Mouse (Mus musculus): Measurements from ENCODE around the gene Epb41l1. TPM values are rescaled to one million over a fixed set of nuclear protein-coding genes. Genes with fewer than 3 reads are reported as not detected.
A peak's percentile ranks its signal among the peaks of the same experiment; 100 is the strongest.
"Not testable (repeated sequence)": the region's sequence is repeated elsewhere in the genome, so short reads cannot be mapped to it uniquely, and the experiment has no call there.

Epb41l1 gene
- total and polyA plus RNA-seq, 2 experiments from 2014 or later = 12.7 to 261 TPM

- Histone ChIP-seq H3K4me1 (ENCODE audit: insufficient read depth, low read length) (peaks cover 12% of the 10 kb centered on the region), H3K27me3 (ENCODE audit: insufficient read depth, low read length) (no peaks in the 10 kb centered on the region), H3K9ac (replicated peaks; ENCODE audit: low read length, poor library complexity, severe bottlenecking) (no peak overlapping the region), H3K4me3 (ENCODE audit: low read depth, low read length) (no peak overlapping the region), H3K9me3 (ENCODE audit: low read length) (no peaks in the 10 kb centered on the region), H3K36me3 (ENCODE audit: insufficient read depth, low read length) (no peaks in the 10 kb centered on the region), H3K4me2 (ENCODE audit: low read depth, low read length, poor library complexity, severe bottlenecking) (no peak overlapping the region), H3K27ac (ENCODE audit: low read depth, low read length) (peak overlapping the region; percentile 68)
- DNase-seq (ENCODE audit: low spot score) (no peak), ATAC-seq (ENCODE audit: low FRiP score) (no peak)
- 93% methylated on average over 3 of the region's 3 CpGs for WGBS
- TF ChIP-seq CTCF (IDR thresholded peaks at IDR 0.05) = no peak
These were observed 18.7 kb upstream of the Epb41l1 start for GRCm38 (mm10) chr2:156402036-156402435.

DNA sequence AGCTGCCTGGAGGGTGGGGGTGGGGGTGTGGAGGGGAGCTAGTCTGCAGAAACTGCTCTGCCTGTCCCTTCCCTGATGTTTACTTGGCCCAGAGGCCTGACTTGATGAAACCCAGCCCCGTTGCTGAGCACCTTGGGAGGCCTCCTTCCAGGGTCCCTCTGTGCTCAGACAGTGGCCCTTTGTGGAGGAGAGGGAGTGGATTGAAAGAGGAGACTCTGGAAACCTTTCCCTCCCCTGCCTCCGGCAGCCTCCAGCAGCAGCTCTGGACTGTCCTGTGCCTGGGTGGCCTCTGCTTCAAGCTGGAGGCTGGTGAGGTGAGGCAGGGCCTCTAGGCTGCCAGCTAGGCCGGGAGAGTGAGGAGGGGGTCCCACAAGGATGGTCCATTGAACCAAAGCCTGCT, 13.7 kb upstream of the Epb41l1 start:
- no peak for ATAC-seq (ENCODE audit: low FRiP score)
- DNase-seq (ENCODE audit: low spot score) = no peak
- H3K4me3 ChIP-seq (ENCODE audit: low read depth, low read length) = no peak overlapping the region
- H3K9ac ChIP-seq (replicated peaks; ENCODE audit: low read length, poor library complexity, severe bottlenecking) = 0 out of 2 replicates have a peak overlapping the region, but pooled peaks have one; percentile 29
- 9% methylated on average over 3 of the region's 3 CpGs for WGBS
- peaks cover 6% of the 10 kb centered on the region; the same call in 1 of the 2 replicates for H3K4me1 ChIP-seq (ENCODE audit: insufficient read depth, low read length)
- H3K9me3 ChIP-seq (ENCODE audit: low read length) = no peaks in the 10 kb centered on the region
- H3K27me3 ChIP-seq (ENCODE audit: insufficient read depth, low read length) = no peaks in the 10 kb centered on the region
- no peak overlapping the region for H3K27ac ChIP-seq (ENCODE audit: low read depth, low read length)
- no peak overlapping the region for H3K4me2 ChIP-seq (ENCODE audit: low read depth, low read length, poor library complexity, severe bottlenecking)
- TF ChIP-seq CTCF (IDR thresholded peaks at IDR 0.05) = no peak
- H3K36me3 ChIP-seq (ENCODE audit: insufficient read depth, low read length) = no peaks in the 10 kb centered on the region

GRCm38 (mm10) chr2:156408168-156408567, 12.5 kb upstream of the Epb41l1 start:
- 13% methylated on average over 7 of the region's 8 CpGs for WGBS
- H3K27me3 ChIP-seq (ENCODE audit: insufficient read depth, low read length) = no peaks in the 10 kb centered on the region
- ATAC-seq (ENCODE audit: low FRiP score) (peak; percentile 75), DNase-seq (ENCODE audit: low spot score) (peak; percentile 50)
- H3K4me3 ChIP-seq (ENCODE audit: low read depth, low read length) = no peak overlapping the region
- H3K9ac ChIP-seq (replicated peaks; ENCODE audit: low read length, poor library complexity, severe bottlenecking) = no peak overlapping the region
- H3K36me3 ChIP-seq (ENCODE audit: insufficient read depth, low read length) = no peaks in the 10 kb centered on the region
- no peak for TF ChIP-seq CTCF (IDR thresholded peaks at IDR 0.05)
- H3K4me2 ChIP-seq (ENCODE audit: low read depth, low read length, poor library complexity, severe bottlenecking) = 0 out of 2 replicates have a peak overlapping the region, but pooled peaks have one; percentile 6
- H3K27ac ChIP-seq (ENCODE audit: low read depth, low read length) = peak overlapping the region; percentile 43; the same call in 1 of the 2 replicates
- peaks cover 6% of the 10 kb centered on the region; the same call in 1 of the 2 replicates for H3K4me1 ChIP-seq (ENCODE audit: insufficient read depth, low read length)
- H3K9me3 ChIP-seq (ENCODE audit: low read length) = no peaks in the 10 kb centered on the region

- 0 out of 2 replicates have a peak, but pooled peaks have one; percentile 1 for TF ChIP-seq CTCF (IDR thresholded peaks at IDR 0.05)
- not testable (repeated sequence) for H3K27ac ChIP-seq (ENCODE audit: low read depth, low read length); H3K36me3 ChIP-seq (ENCODE audit: insufficient read depth, low read length); H3K9me3 ChIP-seq (ENCODE audit: low read length); H3K4me1 ChIP-seq (ENCODE audit: insufficient read depth, low read length); ATAC-seq (ENCODE audit: low FRiP score); H3K9ac ChIP-seq (replicated peaks; ENCODE audit: low read length, poor library complexity, severe bottlenecking); DNase-seq (ENCODE audit: low spot score); H3K4me3 ChIP-seq (ENCODE audit: low read depth, low read length); H3K4me2 ChIP-seq (ENCODE audit: low read depth, low read length, poor library complexity, severe bottlenecking); H3K27me3 ChIP-seq (ENCODE audit: insufficient read depth, low read length)
- 92% methylated on average over 4 of the region's 7 CpGs for WGBS
These were observed 9.4 kb upstream of the Epb41l1 start for GRCm38 (mm10) chr2:156411348-156411747.

- no peak overlapping the region for H3K4me3 ChIP-seq (ENCODE audit: low read depth, low read length)
- no peak for ATAC-seq (ENCODE audit: low FRiP score)
- H3K9ac ChIP-seq (replicated peaks; ENCODE audit: low read length, poor library complexity, severe bottlenecking) = no peak overlapping the region
- no peak for DNase-seq (ENCODE audit: low spot score)
- H3K4me1 ChIP-seq (ENCODE audit: insufficient read depth, low read length) = no peaks in the 10 kb centered on the region; the same call in 1 of the 2 replicates
- no peak for TF ChIP-seq CTCF (IDR thresholded peaks at IDR 0.05)
- no peaks in the 10 kb centered on the region for H3K27me3 ChIP-seq (ENCODE audit: insufficient read depth, low read length)
- 79% methylated on average over 2 of the region's 2 CpGs for WGBS
- H3K27ac ChIP-seq (ENCODE audit: low read depth, low read length) = no peak overlapping the region
- no peaks in the 10 kb centered on the region for H3K9me3 ChIP-seq (ENCODE audit: low read length)
- H3K4me2 ChIP-seq (ENCODE audit: low read depth, low read length, poor library complexity, severe bottlenecking) = no peak overlapping the region
- no peaks in the 10 kb centered on the region for H3K36me3 ChIP-seq (ENCODE audit: insufficient read depth, low read length)
These were observed 5.7 kb upstream of the Epb41l1 start for GRCm38 (mm10) chr2:156414996-156415395.

GRCm38 (mm10) chr2:156415674-156416073, 5.0 kb upstream of the Epb41l1 start:
- ATAC-seq (ENCODE audit: low FRiP score) (no peak), DNase-seq (ENCODE audit: low spot score) (no peak)
- no peak overlapping the region for H3K27ac ChIP-seq (ENCODE audit: low read depth, low read length)
- WGBS = 73% methylated on average over 5 of the region's 5 CpGs
- no peak for TF ChIP-seq CTCF (IDR thresholded peaks at IDR 0.05)
- no peaks in the 10 kb centered on the region for H3K27me3 ChIP-seq (ENCODE audit: insufficient read depth, low read length)
- H3K4me1 ChIP-seq (ENCODE audit: insufficient read depth, low read length) = no peaks in the 10 kb centered on the region; the same call in 1 of the 2 replicates
- no peaks in the 10 kb centered on the region for H3K9me3 ChIP-seq (ENCODE audit: low read length)
- H3K9ac ChIP-seq (replicated peaks; ENCODE audit: low read length, poor library complexity, severe bottlenecking) = no peak overlapping the region
- no peak overlapping the region for H3K4me2 ChIP-seq (ENCODE audit: low read depth, low read length, poor library complexity, severe bottlenecking)
- H3K4me3 ChIP-seq (ENCODE audit: low read depth, low read length) = no peak overlapping the region
- no peaks in the 10 kb centered on the region for H3K36me3 ChIP-seq (ENCODE audit: insufficient read depth, low read length)

Measured in midbrain, postnatal 0 days (tissue).